Mouse (Mus musculus): ENCODE results near the gene Vmn1r26.
"Not testable (repeated sequence)": the region's sequence is repeated elsewhere in the genome, so short reads cannot be mapped to it uniquely, and the experiment has no call there.

The Vmn1r26 gene

GRCm38 (mm10) chr6:58015059-58015458 is at the start of gene Vmn1r26:
Gene Vmn1r26 (minus strand): TSS chr6:58015159.
- DNase-seq (ENCODE audit: low read depth, low spot score), result no peak

GRCm38 (mm10) chr6:58044025-58044424 is 29.1 kb upstream of the Vmn1r26 start:
- DNase-seq (ENCODE audit: low read depth, low spot score), result no peak

GRCm38 (mm10) chr6:58017478-58017877 is 2.5 kb upstream of the Vmn1r26 start:
- not testable (repeated sequence) for DNase-seq (ENCODE audit: low read depth, low spot score)

DNA sequence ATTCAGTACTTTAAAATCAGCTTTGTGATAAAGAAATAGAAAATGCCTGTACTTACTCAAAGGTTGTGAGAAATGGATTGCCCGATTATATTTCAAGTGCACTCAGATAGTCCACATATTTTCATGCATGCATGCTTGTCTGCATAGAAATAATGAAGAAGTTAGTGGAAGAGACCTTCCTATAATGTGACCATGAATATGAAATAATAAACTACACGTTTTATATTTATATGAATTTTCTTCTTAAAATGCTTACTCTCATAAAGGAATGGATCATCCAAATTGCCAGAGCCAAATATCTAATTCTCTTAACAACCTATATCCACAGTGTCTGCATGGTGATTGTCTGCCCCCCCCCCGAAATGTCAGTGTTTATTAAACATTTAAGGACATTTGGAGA is 34.2 kb downstream of the Vmn1r26 start, which contains the start of gene Vmn1r25:
Gene Vmn1r25 (minus strand): TSS at position 101 of the 400 bp plus-strand sequence.
- no peak for DNase-seq (ENCODE audit: low read depth, low spot score)

DNA sequence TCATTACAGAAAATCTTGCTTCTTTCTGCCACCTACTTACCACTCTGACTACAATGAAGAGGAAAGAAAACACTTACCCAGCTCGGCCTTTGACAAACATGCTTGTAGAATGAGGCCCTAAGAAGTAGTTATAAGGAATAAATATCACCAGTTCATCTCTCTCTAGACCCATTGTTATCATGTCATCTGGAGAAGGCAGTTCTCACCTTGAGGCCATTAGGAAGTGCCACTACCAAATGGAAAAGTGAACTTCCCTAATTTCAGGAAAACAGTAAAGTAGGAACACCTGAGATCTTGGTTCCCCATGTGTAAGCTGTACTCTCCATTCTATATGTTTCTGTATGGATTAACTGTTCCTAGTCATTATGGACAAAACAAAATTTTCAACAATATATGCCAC is 53.6 kb downstream of the Vmn1r26 start, which contains the start of gene Vmn1r24:
Gene Vmn1r24 (minus strand): TSS at position 101 of the 400 bp plus-strand sequence.
- not testable (repeated sequence) for DNase-seq (ENCODE audit: low read depth, low spot score)

Data from 3T3-L1 (cell line).